Mouse (Mus musculus): ENCODE results near the gene Itgb3bp. TPM values are rescaled to one million over a fixed set of nuclear protein-coding genes. Genes with fewer than 3 reads are reported as not detected.
A peak's percentile ranks its signal among the peaks of the same experiment; 100 is the strongest.

Itgb3bp gene
- polyA plus RNA-seq, 1 experiment from 2014 or later = 37.0 TPM

- DNase-seq (ENCODE audit: low spot score) = no peak
- Histone ChIP-seq H3K27ac (no peak overlapping the region), H3K4me3 (no peak overlapping the region), H3K36me3 (peaks cover 12% of the 10 kb centered on the region; the same call in 1 of the 2 replicates), H3K9me3 (no peaks in the 10 kb centered on the region), H3K4me1 (peaks cover 10% of the 10 kb centered on the region; the same call in 1 of the 2 replicates), H3K27me3 (ENCODE audit: insufficient read depth, poor library complexity, severe bottlenecking) (no peaks in the 10 kb centered on the region)
- 82% methylated on average over 1 of the region's 1 CpGs for WGBS
Measured at GRCm38 (mm10) chr4:99947896-99948295, 18.3 kb upstream of the Itgb3bp start.

- DNase-seq (ENCODE audit: low spot score) = no peak
- Histone ChIP-seq H3K27ac (no peak overlapping the region), H3K36me3 (peaks cover 11% of the 10 kb centered on the region; the same call in 1 of the 2 replicates), H3K4me1 (peaks cover 13% of the 10 kb centered on the region), H3K4me3 (no peak overlapping the region), H3K27me3 (ENCODE audit: insufficient read depth, poor library complexity, severe bottlenecking) (no peaks in the 10 kb centered on the region), H3K9me3 (no peaks in the 10 kb centered on the region)
- 80% methylated on average over 1 of the region's 1 CpGs for WGBS
Measured at GRCm38 (mm10) chr4:99947192-99947591, 17.6 kb upstream of the Itgb3bp start.

- H3K27me3 ChIP-seq (ENCODE audit: insufficient read depth, poor library complexity, severe bottlenecking) = no peaks in the 10 kb centered on the region
- H3K4me3 ChIP-seq = no peak overlapping the region
- peaks cover 8% of the 10 kb centered on the region; the same call in 1 of the 2 replicates for H3K36me3 ChIP-seq
- H3K9me3 ChIP-seq = no peaks in the 10 kb centered on the region
- H3K27ac ChIP-seq = no peak overlapping the region
- WGBS = 85% methylated on average over 2 of the region's 2 CpGs
- H3K4me1 ChIP-seq = peaks cover 20% of the 10 kb centered on the region
- no peak for DNase-seq (ENCODE audit: low spot score)
Measured at GRCm38 (mm10) chr4:99946516-99946915, 16.9 kb upstream of the Itgb3bp start.

GRCm38 (mm10) chr4:99945011-99945410 is 15.4 kb upstream of the Itgb3bp start:
- H3K4me3 ChIP-seq = no peak overlapping the region
- H3K4me1 ChIP-seq = peaks cover 22% of the 10 kb centered on the region
- H3K27ac ChIP-seq = no peak overlapping the region
- 85% methylated on average over 7 of the region's 7 CpGs for WGBS
- no peaks in the 10 kb centered on the region for H3K9me3 ChIP-seq
- peaks cover 7% of the 10 kb centered on the region; the same call in 1 of the 2 replicates for H3K36me3 ChIP-seq
- no peak for DNase-seq (ENCODE audit: low spot score)
- H3K27me3 ChIP-seq (ENCODE audit: insufficient read depth, poor library complexity, severe bottlenecking) = no peaks in the 10 kb centered on the region

GRCm38 (mm10) chr4:99944606-99945005 is 15.0 kb upstream of the Itgb3bp start:
- peaks cover 24% of the 10 kb centered on the region for H3K4me1 ChIP-seq
- H3K27me3 ChIP-seq (ENCODE audit: insufficient read depth, poor library complexity, severe bottlenecking) = no peaks in the 10 kb centered on the region
- H3K4me3 ChIP-seq = no peak overlapping the region
- peaks cover 7% of the 10 kb centered on the region; the same call in 1 of the 2 replicates for H3K36me3 ChIP-seq
- no peaks in the 10 kb centered on the region for H3K9me3 ChIP-seq
- DNase-seq (ENCODE audit: low spot score) = no peak
- WGBS = 74% methylated on average over 2 of the region's 2 CpGs
- H3K27ac ChIP-seq = no peak overlapping the region

GRCm38 (mm10) chr4:99941655-99942414 is 12.2 kb upstream of the Itgb3bp start:
- WGBS = 53% methylated on average over 10 of the region's 10 CpGs
- peaks cover 37% of the 10 kb centered on the region for H3K4me1 ChIP-seq

GRCm38 (mm10) chr4:99939711-99940505 is 10.3 kb upstream of the Itgb3bp start:
- no peak for DNase-seq (ENCODE audit: low spot score)
- H3K36me3 ChIP-seq = peaks cover 26% of the 10 kb centered on the region
- peaks cover 37% of the 10 kb centered on the region for H3K4me1 ChIP-seq
- no peaks in the 10 kb centered on the region for H3K27me3 ChIP-seq (ENCODE audit: insufficient read depth, poor library complexity, severe bottlenecking)
- H3K27ac ChIP-seq = no peak overlapping the region
- H3K9me3 ChIP-seq = no peaks in the 10 kb centered on the region
- 66% methylated on average over 16 of the region's 16 CpGs for WGBS
- H3K4me3 ChIP-seq = no peak overlapping the region

More at GRCm38 (mm10) chr4:99941655-99942414, 12.2 kb upstream of the Itgb3bp start:
- Histone ChIP-seq H3K4me3 (no peak overlapping the region), H3K27me3 (ENCODE audit: insufficient read depth, poor library complexity, severe bottlenecking) (no peaks in the 10 kb centered on the region), H3K36me3 (peaks cover 18% of the 10 kb centered on the region), H3K9me3 (no peaks in the 10 kb centered on the region), H3K27ac (no peak overlapping the region)
- DNase-seq (ENCODE audit: low spot score) = no peak

GRCm38 (mm10) chr4:99936278-99936677 is 6.7 kb upstream of the Itgb3bp start:
- no peaks in the 10 kb centered on the region for H3K27me3 ChIP-seq (ENCODE audit: insufficient read depth, poor library complexity, severe bottlenecking)
- no peaks in the 10 kb centered on the region for H3K9me3 ChIP-seq
- no peak for DNase-seq (ENCODE audit: low spot score)
- H3K4me3 ChIP-seq = no peak overlapping the region
- 89% methylated on average over 5 of the region's 5 CpGs for WGBS
- peaks cover 39% of the 10 kb centered on the region for H3K4me1 ChIP-seq
- H3K36me3 ChIP-seq = peaks cover 36% of the 10 kb centered on the region
- no peak overlapping the region for H3K27ac ChIP-seq

- Histone ChIP-seq H3K4me3 (no peak overlapping the region), H3K27ac (no peak overlapping the region), H3K9me3 (no peaks in the 10 kb centered on the region), H3K27me3 (ENCODE audit: insufficient read depth, poor library complexity, severe bottlenecking) (no peaks in the 10 kb centered on the region), H3K4me1 (peaks cover 41% of the 10 kb centered on the region), H3K36me3 (peaks cover 36% of the 10 kb centered on the region)
- 91% methylated on average over 7 of the region's 7 CpGs for WGBS
- peak; percentile 68 for DNase-seq (ENCODE audit: low spot score)
Measured at GRCm38 (mm10) chr4:99934859-99935258, 5.2 kb upstream of the Itgb3bp start.

- Histone ChIP-seq H3K4me1 (peaks cover 44% of the 10 kb centered on the region), H3K4me3 (peak overlapping the region; percentile 76; the same call in 1 of the 2 replicates), H3K27ac (0 out of 2 replicates have a peak overlapping the region, but pooled peaks have one; percentile 2), H3K27me3 (ENCODE audit: insufficient read depth, poor library complexity, severe bottlenecking) (no peaks in the 10 kb centered on the region), H3K36me3 (peaks cover 25% of the 10 kb centered on the region), H3K9me3 (no peaks in the 10 kb centered on the region)
- WGBS = 68% methylated on average over 4 of the region's 4 CpGs
- no peak for DNase-seq (ENCODE audit: low spot score)
Measured at GRCm38 (mm10) chr4:99931807-99932206, 2.2 kb upstream of the Itgb3bp start.

- WGBS = 41% methylated on average over 11 of the region's 11 CpGs
- DNase-seq (ENCODE audit: low spot score) = no peak
- H3K36me3 ChIP-seq = peaks cover 24% of the 10 kb centered on the region
- peak overlapping the region; percentile 94 for H3K27ac ChIP-seq
- no peaks in the 10 kb centered on the region for H3K27me3 ChIP-seq (ENCODE audit: insufficient read depth, poor library complexity, severe bottlenecking)
- H3K4me1 ChIP-seq = peaks cover 44% of the 10 kb centered on the region
- peak overlapping the region; percentile 76 for H3K4me3 ChIP-seq
- H3K9me3 ChIP-seq = no peaks in the 10 kb centered on the region
Measured at GRCm38 (mm10) chr4:99931240-99931580, 1.6 kb upstream of the Itgb3bp start.

- Histone ChIP-seq H3K4me1 (peaks cover 44% of the 10 kb centered on the region), H3K27me3 (ENCODE audit: insufficient read depth, poor library complexity, severe bottlenecking) (no peaks in the 10 kb centered on the region), H3K4me3 (peak overlapping the region; percentile 76), H3K27ac (peak overlapping the region; percentile 94), H3K36me3 (peaks cover 18% of the 10 kb centered on the region), H3K9me3 (no peaks in the 10 kb centered on the region)
- 40% methylated on average over 10 of the region's 10 CpGs for WGBS
- no peak for DNase-seq (ENCODE audit: low spot score)
Measured at GRCm38 (mm10) chr4:99930518-99931239, 1.1 kb upstream of the Itgb3bp start.
